In the genomic region with DNA sequence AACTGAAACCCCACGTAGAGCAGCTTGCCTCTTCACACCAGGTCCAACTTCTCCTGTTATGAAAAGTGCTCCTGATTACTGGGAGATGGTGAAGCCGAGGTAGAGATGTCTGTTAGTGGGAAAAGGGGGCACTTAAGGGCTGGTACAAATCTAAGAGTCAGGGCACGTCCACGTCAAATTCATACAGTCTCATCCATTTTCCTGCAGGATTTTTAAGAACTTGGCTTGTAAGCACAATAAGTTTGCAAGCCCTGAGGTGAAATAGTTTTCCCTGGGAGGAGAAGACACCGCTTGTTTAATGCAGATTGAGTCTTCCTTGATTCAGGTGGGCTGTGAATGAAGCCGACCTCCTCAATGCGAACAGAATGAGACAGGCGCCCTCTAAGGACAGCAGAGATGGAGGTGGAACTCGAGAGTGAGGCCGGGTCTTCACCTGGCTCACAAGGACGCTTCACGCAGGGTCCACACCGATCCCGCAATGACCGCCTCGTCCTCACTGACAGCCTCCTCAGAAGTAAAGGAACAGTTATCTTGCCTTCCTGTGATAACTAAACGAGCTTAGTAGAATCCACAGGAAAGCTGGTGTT, we compare ENCODE assay signal across 8 mouse cellular contexts. TPM values are rescaled to one million over a fixed set of nuclear protein-coding genes. Genes with fewer than 3 reads are reported as not detected.
A peak's percentile ranks its signal among the peaks of the same experiment; 100 is the strongest.
DNase-seq lines count a peak whose midpoint lies in the region; ATAC-seq and TF ChIP-seq lines count a peak whose summit lies in the region.

No protein-coding gene starts in this region.

- H3K27me3 ChIP-seq in forebrain, postnatal 0 days (ENCODE audit: insufficient read depth, low read length), result no peaks in the 10 kb centered on the region
- H3K27me3 ChIP-seq in liver, embryonic 13.5 days, result no peaks in the 10 kb centered on the region
- H3K27me3 ChIP-seq in thymus, adult 2 months (ENCODE audit: control insufficient read depth, insufficient read depth, low read length), result no peaks in the 10 kb centered on the region

- 4% methylated on average over 17 of the region's 17 CpGs for WGBS in forebrain, postnatal 0 days
- under 1% methylated on average over 17 of the region's 17 CpGs for WGBS in liver, embryonic 13.5 days (ENCODE audit: insufficient replicate concordance)
- 10% methylated on average over 17 of the region's 17 CpGs for WGBS in thymus, adult 2 months

- no peak for TF ChIP-seq CTCF in brain, embryonic 14.5 days (IDR thresholded peaks at IDR 0.05; ENCODE audit: borderline replicate concordance, extremely low read depth, insufficient read depth, insufficient read length)
- 0 out of 2 replicates have a peak, but pooled peaks have one; percentile 24 for TF ChIP-seq CTCF in forebrain, postnatal 0 days (IDR thresholded peaks at IDR 0.05; ENCODE audit: low read depth)
- TF ChIP-seq CTCF in thymus, adult 2 months (IDR thresholded peaks at IDR 0.05; ENCODE audit: borderline replicate concordance, control insufficient read depth, extremely low read depth, insufficient read depth, low read length, poor library complexity), result 0 out of 2 replicates have a peak, but pooled peaks have one; percentile 24

- H3K4me2 ChIP-seq in forebrain, postnatal 0 days (ENCODE audit: low read depth), result peak overlapping the region; percentile 62
- H3K4me2 ChIP-seq in liver, embryonic 13.5 days, result peak overlapping the region; percentile 89

- ATAC-seq in forebrain, postnatal 0 days, result no peak
- no peak for ATAC-seq in liver, embryonic 13.5 days (ENCODE audit: low read depth)

- peak overlapping the region; percentile 57 for H3K9ac ChIP-seq in forebrain, postnatal 0 days
- H3K9ac ChIP-seq in liver, embryonic 13.5 days, result peak overlapping the region; percentile 59

- peak; percentile 35 to 44 for DNase-seq in frontal cortex, postnatal 36 days (ENCODE audit: low spot score in 2 of 2)
- DNase-seq in frontal cortex, postnatal 25 days (ENCODE audit: low spot score in 2 of 2), result no peak
- DNase-seq in 416B (ENCODE audit: low read depth), result peak; percentile 56
- DNase-seq in brain, embryonic 14.5 days (ENCODE audit: low read depth), result peak; percentile 64
- no peak for DNase-seq in forebrain, postnatal 0 days
- DNase-seq in liver, embryonic 13.5 days, result peak; percentile 33
- peak; percentile 57 for DNase-seq in thymus, adult 2 months
- no peak for DNase-seq in right cerebral cortex, postnatal 36 days (ENCODE audit: low spot score in 2 of 2)

- no peak for TF ChIP-seq POLR2A in brain, embryonic 14.5 days (IDR thresholded peaks at IDR 0.05; ENCODE audit: borderline replicate concordance, extremely low read depth, insufficient read depth, insufficient read length, poor library complexity, severe bottlenecking)
- no peak for TF ChIP-seq POLR2A in thymus, adult 2 months (IDR thresholded peaks at IDR 0.05; ENCODE audit: control insufficient read depth, extremely low read depth, insufficient read depth, low read length, poor library complexity)

- H3K4me1 ChIP-seq in forebrain, postnatal 0 days (ENCODE audit: insufficient read depth), result peaks cover 18% of the 10 kb centered on the region
- peaks cover 65% of the 10 kb centered on the region for H3K4me1 ChIP-seq in liver, embryonic 13.5 days (replicated peaks)
- H3K4me1 ChIP-seq in thymus, adult 2 months (replicated peaks; ENCODE audit: control insufficient read depth, insufficient read depth, low read length), result peaks cover 13% of the 10 kb centered on the region

- H3K9me3 ChIP-seq in forebrain, postnatal 0 days (ENCODE audit: low read length), result no peaks in the 10 kb centered on the region
- H3K9me3 ChIP-seq in liver, embryonic 13.5 days (replicated peaks), result no peaks in the 10 kb centered on the region

- H3K4me3 ChIP-seq in forebrain, postnatal 0 days (ENCODE audit: low read depth, low read length), result peak overlapping the region; percentile 60
- H3K4me3 ChIP-seq in liver, embryonic 13.5 days (replicated peaks), result peak overlapping the region; percentile 63
- peak overlapping the region; percentile 54 for H3K4me3 ChIP-seq in thymus, adult 2 months (ENCODE audit: control insufficient read depth, insufficient read depth, low read length)

- H3K36me3 ChIP-seq in forebrain, postnatal 0 days (ENCODE audit: insufficient read depth), result no peaks in the 10 kb centered on the region
- no peaks in the 10 kb centered on the region for H3K36me3 ChIP-seq in liver, embryonic 13.5 days
- H3K36me3 ChIP-seq in thymus, adult 2 months (ENCODE audit: control insufficient read depth, insufficient read depth, low read length), result no peaks in the 10 kb centered on the region

- H3K27ac ChIP-seq in forebrain, postnatal 0 days (ENCODE audit: low read depth, low read length), result peak overlapping the region; percentile 73
- peak overlapping the region; percentile 82 for H3K27ac ChIP-seq in liver, embryonic 13.5 days
- no peak overlapping the region for H3K27ac ChIP-seq in thymus, adult 2 months (ENCODE audit: control insufficient read depth, insufficient read depth, low read length)

RNA-seq across cellular contexts. Expression of a gene that starts 34.7 kb away (rescaled TPM):
- not detected in 2 replicates for polyA plus RNA-seq in brain, embryonic 14.5 days (2012; rRNA removed)
- total RNA-seq in forebrain, postnatal 0 days (2014; rRNA removed), result not detected in 2 replicates
- not detected in 2 replicates for polyA plus RNA-seq in forebrain, postnatal 0 days (2015; fragmentation: Nextera tagmentation; extraction: Ambion mirVana)
- 0.03 TPM in 1 of 2 replicates, not detected in the other for polyA plus RNA-seq in liver, embryonic 13.5 days (2015; fragmentation: Nextera tagmentation; extraction: Ambion mirVana)
- not detected in 2 replicates for polyA plus RNA-seq in thymus, adult 2 months (2012; rRNA removed)

RNA-seq across cellular contexts. Expression of a gene that starts 40.7 kb away (rescaled TPM):
- 31.1 and 35.8 TPM in 2 replicates for polyA plus RNA-seq in brain, embryonic 14.5 days (2012; rRNA removed)
- total RNA-seq in forebrain, postnatal 0 days (2014; rRNA removed), result 27.3 and 30.3 TPM in 2 replicates
- polyA plus RNA-seq in forebrain, postnatal 0 days (2015; fragmentation: Nextera tagmentation; extraction: Ambion mirVana), result 2.3 and 3.1 TPM in 2 replicates
- polyA plus RNA-seq in liver, embryonic 13.5 days (2015; fragmentation: Nextera tagmentation; extraction: Ambion mirVana), result 2.2 and 2.4 TPM in 2 replicates
- polyA plus RNA-seq in thymus, adult 2 months (2012; rRNA removed), result 23.0 and 24.5 TPM in 2 replicates

RNA-seq across cellular contexts. Expression of a gene that starts 56.0 kb away (rescaled TPM):
- polyA plus RNA-seq in brain, embryonic 14.5 days (2012; rRNA removed), result not detected in 2 replicates
- total RNA-seq in forebrain, postnatal 0 days (2014; rRNA removed), result not detected in 2 replicates
- polyA plus RNA-seq in forebrain, postnatal 0 days (2015; fragmentation: Nextera tagmentation; extraction: Ambion mirVana), result not detected in 2 replicates
- not detected in 2 replicates for polyA plus RNA-seq in liver, embryonic 13.5 days (2015; fragmentation: Nextera tagmentation; extraction: Ambion mirVana)
- polyA plus RNA-seq in thymus, adult 2 months (2012; rRNA removed), result not detected in 2 replicates

Comparison
In these comparisons a context has a peak if more than half of its experiments do, and no peak if none do; other contexts are left out.
1. DNase-seq: peak in frontal cortex, postnatal 36 days (2 of 2), 416B (single experiment), brain, embryonic 14.5 days (single experiment), liver, embryonic 13.5 days (single experiment) and thymus, adult 2 months (single experiment); none in frontal cortex, postnatal 25 days (0 of 2), forebrain, postnatal 0 days (single experiment) and right cerebral cortex, postnatal 36 days (0 of 2).
2. Peak in every context shown above with its lines, with median percentiles within 50 percentile points of each other: H3K4me3 ChIP-seq.